Mouse (Mus musculus): ENCODE measurements around the gene Fgf9. TPM values are rescaled to one million over a fixed set of nuclear protein-coding genes. Genes with fewer than 3 reads are reported as not detected.

The Fgf9 gene
- polyA plus RNA-seq, 2 experiments: 5.3 to 10.4 TPM

DNA sequence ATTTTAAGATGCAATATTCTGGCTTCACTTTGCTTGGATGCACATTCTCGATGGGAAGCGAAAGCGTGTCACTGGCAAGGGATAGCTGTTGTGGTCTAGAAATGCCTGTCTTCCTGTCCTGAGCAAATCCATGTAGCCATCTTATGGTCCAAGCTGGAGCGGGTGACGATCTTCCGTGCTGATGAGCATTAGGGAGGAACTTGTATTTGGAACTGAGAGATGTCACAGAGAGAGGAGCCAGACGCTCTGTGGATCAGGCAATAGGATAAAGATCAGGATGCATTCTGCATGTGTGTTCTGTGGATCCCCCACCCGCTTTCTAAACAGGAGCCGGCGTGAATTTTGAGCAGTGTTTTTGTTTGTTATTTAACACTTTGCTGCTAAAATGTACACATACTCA lies 41.2 kb downstream of the Fgf9 start:
- Histone ChIP-seq H3K27ac (replicated peaks; ENCODE audit: low read depth, low read length) (no peak overlapping the region), H3K9ac (ENCODE audit: low read depth, low read length, severe bottlenecking) (no peak overlapping the region), H3K27me3 (ENCODE audit: control insufficient read depth, insufficient read depth, low read length) (no peaks in the 10 kb centered on the region), H3K4me1 (ENCODE audit: control insufficient read depth, insufficient read depth, low read length) (no peaks in the 10 kb centered on the region), H3K9me3 (ENCODE audit: control insufficient read depth, low read length) (no peaks in the 10 kb centered on the region), H3K4me2 (replicated peaks; ENCODE audit: low read depth, low read length, severe bottlenecking) (no peak overlapping the region), H3K4me3 (replicated peaks; ENCODE audit: low read length) (no peak overlapping the region), H3K36me3 (ENCODE audit: control insufficient read depth, insufficient read depth, low read length) (no peaks in the 10 kb centered on the region)
- DNase-seq (ENCODE audit: low spot score) (no peak), ATAC-seq (ENCODE audit: low FRiP score, low read depth) (no peak)
- no peak for TF ChIP-seq POLR2A (IDR thresholded peaks at IDR 0.05; ENCODE audit: borderline replicate concordance, extremely low read depth, insufficient read depth, insufficient read length)
- WGBS: 88% methylated on average over 10 of the region's 10 CpGs

DNA sequence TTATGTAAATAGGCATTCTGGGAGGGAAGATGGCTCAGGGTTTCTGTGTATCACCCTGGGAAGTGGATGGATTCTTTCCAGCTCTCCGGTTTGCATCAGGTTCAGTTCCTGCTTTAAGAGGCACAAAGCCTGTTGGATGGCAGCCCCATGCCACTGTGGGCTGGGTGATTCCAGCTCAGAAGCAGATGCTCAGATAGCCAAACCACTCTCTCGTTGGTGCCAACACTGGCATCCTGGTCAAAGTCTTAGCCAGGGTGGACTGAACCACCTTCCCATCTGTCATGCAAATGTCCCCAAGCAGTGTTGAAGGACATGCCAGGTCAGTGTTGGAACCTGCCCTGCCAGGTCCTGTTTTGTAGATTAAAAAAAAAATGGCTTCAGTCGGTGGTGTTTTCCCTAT lies 42.0 kb downstream of the Fgf9 start:
- Histone ChIP-seq H3K9me3 (ENCODE audit: control insufficient read depth, low read length) (no peaks in the 10 kb centered on the region), H3K4me2 (replicated peaks; ENCODE audit: low read depth, low read length, severe bottlenecking) (no peak overlapping the region), H3K36me3 (ENCODE audit: control insufficient read depth, insufficient read depth, low read length) (no peaks in the 10 kb centered on the region), H3K27me3 (ENCODE audit: control insufficient read depth, insufficient read depth, low read length) (no peaks in the 10 kb centered on the region), H3K9ac (ENCODE audit: low read depth, low read length, severe bottlenecking) (no peak overlapping the region), H3K4me1 (ENCODE audit: control insufficient read depth, insufficient read depth, low read length) (no peaks in the 10 kb centered on the region), H3K27ac (replicated peaks; ENCODE audit: low read depth, low read length) (no peak overlapping the region), H3K4me3 (replicated peaks; ENCODE audit: low read length) (no peak overlapping the region)
- ATAC-seq (ENCODE audit: low FRiP score, low read depth) (no peak), DNase-seq (ENCODE audit: low spot score) (no peak)
- no peak for TF ChIP-seq POLR2A (IDR thresholded peaks at IDR 0.05; ENCODE audit: borderline replicate concordance, extremely low read depth, insufficient read depth, insufficient read length)
- 66% methylated on average over 3 of the region's 3 CpGs for WGBS

DNA sequence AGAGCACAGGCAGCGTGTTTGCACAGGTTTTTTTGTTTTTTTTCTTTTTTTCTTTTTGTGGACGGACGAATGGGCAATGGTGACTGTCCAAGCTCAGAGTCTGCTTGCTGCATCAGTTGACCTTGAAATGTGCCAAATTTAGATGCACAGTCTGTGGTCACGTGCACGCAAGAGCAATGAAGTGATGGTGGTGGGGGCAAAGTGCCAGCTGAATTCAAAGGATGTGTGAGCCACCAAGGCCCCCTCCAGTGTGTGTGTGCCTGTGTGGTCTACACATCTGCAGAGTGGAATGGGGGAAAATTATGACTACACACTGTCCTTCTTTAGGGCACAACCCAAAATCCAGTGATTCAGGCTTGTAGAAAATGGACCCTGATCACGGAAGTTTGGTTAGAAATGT lies 42.8 kb downstream of the Fgf9 start:
- TF ChIP-seq POLR2A (IDR thresholded peaks at IDR 0.05; ENCODE audit: borderline replicate concordance, extremely low read depth, insufficient read depth, insufficient read length): no peak
- no peak overlapping the region for H3K4me3 ChIP-seq (replicated peaks; ENCODE audit: low read length)
- no peaks in the 10 kb centered on the region for H3K9me3 ChIP-seq (ENCODE audit: control insufficient read depth, low read length)
- H3K27ac ChIP-seq (replicated peaks; ENCODE audit: low read depth, low read length): no peak overlapping the region
- no peaks in the 10 kb centered on the region for H3K4me1 ChIP-seq (ENCODE audit: control insufficient read depth, insufficient read depth, low read length)
- no peak for ATAC-seq (ENCODE audit: low FRiP score, low read depth)
- no peaks in the 10 kb centered on the region for H3K36me3 ChIP-seq (ENCODE audit: control insufficient read depth, insufficient read depth, low read length)
- no peak for DNase-seq (ENCODE audit: low spot score)
- no peak overlapping the region for H3K4me2 ChIP-seq (replicated peaks; ENCODE audit: low read depth, low read length, severe bottlenecking)
- H3K27me3 ChIP-seq (ENCODE audit: control insufficient read depth, insufficient read depth, low read length): no peaks in the 10 kb centered on the region
- 64% methylated on average over 6 of the region's 6 CpGs for WGBS
- H3K9ac ChIP-seq (ENCODE audit: low read depth, low read length, severe bottlenecking): no peak overlapping the region

DNA sequence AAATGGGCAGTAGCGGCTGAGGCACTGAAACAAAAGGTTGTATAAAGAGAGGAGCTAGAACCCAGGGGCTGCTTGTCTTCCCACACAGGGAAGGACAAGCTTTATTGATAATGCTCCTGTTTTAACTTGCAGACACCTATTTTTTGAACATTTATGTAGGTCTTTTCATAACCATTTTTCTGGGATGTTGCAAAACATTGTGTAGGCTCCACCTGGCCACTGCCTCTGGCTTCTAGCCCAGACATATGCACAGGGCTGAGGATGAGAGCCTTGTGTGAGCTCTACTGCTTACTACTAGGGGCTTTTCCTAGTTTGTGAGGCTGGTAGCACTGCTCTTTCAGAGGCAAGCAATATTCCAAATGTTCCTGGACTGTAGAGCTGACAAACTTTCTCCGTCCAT lies 43.8 kb downstream of the Fgf9 start:
- 86% methylated on average over 2 of the region's 2 CpGs for WGBS
- Histone ChIP-seq H3K4me2 (replicated peaks; ENCODE audit: low read depth, low read length, severe bottlenecking) (no peak overlapping the region), H3K4me3 (replicated peaks; ENCODE audit: low read length) (no peak overlapping the region), H3K9me3 (ENCODE audit: control insufficient read depth, low read length) (no peaks in the 10 kb centered on the region), H3K27ac (replicated peaks; ENCODE audit: low read depth, low read length) (no peak overlapping the region), H3K4me1 (ENCODE audit: control insufficient read depth, insufficient read depth, low read length) (no peaks in the 10 kb centered on the region), H3K27me3 (ENCODE audit: control insufficient read depth, insufficient read depth, low read length) (no peaks in the 10 kb centered on the region), H3K36me3 (ENCODE audit: control insufficient read depth, insufficient read depth, low read length) (no peaks in the 10 kb centered on the region), H3K9ac (ENCODE audit: low read depth, low read length, severe bottlenecking) (no peak overlapping the region)
- TF ChIP-seq POLR2A (IDR thresholded peaks at IDR 0.05; ENCODE audit: borderline replicate concordance, extremely low read depth, insufficient read depth, insufficient read length): no peak
- no peak for DNase-seq (ENCODE audit: low spot score)
- ATAC-seq (ENCODE audit: low FRiP score, low read depth): no peak

DNA sequence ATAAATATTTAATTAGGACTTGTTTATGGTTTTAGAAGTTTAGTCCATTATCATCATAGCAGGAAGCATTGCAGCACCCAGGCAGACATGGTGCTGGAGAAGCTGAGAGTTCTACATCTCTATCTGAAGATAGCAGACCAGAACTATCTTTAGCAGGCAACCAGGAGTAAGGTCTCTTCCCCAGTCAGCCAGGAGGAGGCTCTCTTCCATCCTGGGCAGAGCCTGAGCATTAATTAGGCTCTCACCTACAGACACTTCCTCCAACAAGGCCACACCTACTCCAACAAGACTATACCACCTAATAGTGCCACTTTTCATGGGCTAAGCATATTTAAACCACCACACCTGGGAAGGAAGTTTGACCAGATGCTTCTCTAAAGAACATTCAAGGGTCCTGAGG lies 54.3 kb downstream of the Fgf9 start:
- DNase-seq (ENCODE audit: low spot score) (no peak), ATAC-seq (ENCODE audit: low FRiP score, low read depth) (no peak)
- Histone ChIP-seq H3K4me2 (replicated peaks; ENCODE audit: low read depth, low read length, severe bottlenecking) (no peak overlapping the region), H3K36me3 (ENCODE audit: control insufficient read depth, insufficient read depth, low read length) (no peaks in the 10 kb centered on the region), H3K4me1 (ENCODE audit: control insufficient read depth, insufficient read depth, low read length) (no peaks in the 10 kb centered on the region), H3K9me3 (ENCODE audit: control insufficient read depth, low read length) (no peaks in the 10 kb centered on the region), H3K27ac (replicated peaks; ENCODE audit: low read depth, low read length) (no peak overlapping the region), H3K4me3 (replicated peaks; ENCODE audit: low read length) (no peak overlapping the region), H3K27me3 (ENCODE audit: control insufficient read depth, insufficient read depth, low read length) (no peaks in the 10 kb centered on the region), H3K9ac (ENCODE audit: low read depth, low read length, severe bottlenecking) (no peak overlapping the region)
- TF ChIP-seq POLR2A (IDR thresholded peaks at IDR 0.05; ENCODE audit: borderline replicate concordance, extremely low read depth, insufficient read depth, insufficient read length): no peak

DNA sequence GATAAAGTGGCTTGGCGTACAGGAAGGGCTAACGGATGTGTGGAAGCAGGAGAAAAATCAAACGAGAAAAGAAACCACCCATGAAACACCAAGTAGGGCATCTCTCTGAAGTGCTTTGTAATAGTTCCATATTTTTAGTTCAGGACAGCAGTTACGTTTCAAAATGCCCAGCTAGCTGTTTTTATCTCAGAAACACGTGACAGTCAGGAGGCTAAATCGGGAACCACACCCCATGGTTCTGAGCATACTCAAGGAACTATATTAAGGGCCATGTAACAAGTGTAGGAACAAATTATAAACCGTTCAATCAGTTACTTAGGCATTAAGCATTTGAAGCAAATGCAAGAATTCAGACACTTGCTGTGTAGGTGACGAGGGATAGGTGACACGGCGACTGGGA lies 56.2 kb downstream of the Fgf9 start:
- no peak for TF ChIP-seq POLR2A (IDR thresholded peaks at IDR 0.05; ENCODE audit: borderline replicate concordance, extremely low read depth, insufficient read depth, insufficient read length)
- 88% methylated on average over 10 of the region's 10 CpGs for WGBS
- Histone ChIP-seq H3K4me1 (ENCODE audit: control insufficient read depth, insufficient read depth, low read length) (no peaks in the 10 kb centered on the region), H3K4me3 (replicated peaks; ENCODE audit: low read length) (no peak overlapping the region), H3K9me3 (ENCODE audit: control insufficient read depth, low read length) (no peaks in the 10 kb centered on the region), H3K9ac (ENCODE audit: low read depth, low read length, severe bottlenecking) (no peak overlapping the region), H3K4me2 (replicated peaks; ENCODE audit: low read depth, low read length, severe bottlenecking) (no peak overlapping the region), H3K36me3 (ENCODE audit: control insufficient read depth, insufficient read depth, low read length) (no peaks in the 10 kb centered on the region), H3K27ac (replicated peaks; ENCODE audit: low read depth, low read length) (no peak overlapping the region), H3K27me3 (ENCODE audit: control insufficient read depth, insufficient read depth, low read length) (no peaks in the 10 kb centered on the region)
- no peak for DNase-seq (ENCODE audit: low spot score)
- no peak for ATAC-seq (ENCODE audit: low FRiP score, low read depth)
